17 mouse cellular contexts compared by ENCODE assay signal in the genomic region with DNA sequence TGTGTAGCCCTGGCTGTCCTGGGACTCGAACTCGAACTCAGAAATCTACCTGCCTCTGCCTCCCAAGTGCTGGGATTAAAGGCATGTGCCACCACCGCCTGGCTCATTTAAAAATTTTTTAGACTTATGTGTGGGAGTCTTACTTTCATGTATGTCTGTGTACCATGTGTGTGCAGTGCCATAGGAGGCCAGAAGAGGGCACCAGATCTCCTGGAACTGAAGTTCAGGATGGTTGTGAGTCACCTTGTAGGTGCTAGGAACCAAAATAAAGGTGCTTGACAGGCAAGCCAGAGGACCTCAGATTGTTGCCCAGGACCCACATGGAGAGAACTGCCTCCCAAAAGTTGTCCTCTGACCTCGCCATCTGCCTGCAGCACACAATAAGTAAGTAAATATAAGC. TPM values are rescaled to one million over a fixed set of nuclear protein-coding genes. Genes with fewer than 3 reads are reported as not detected.
DNase-seq lines count a peak whose midpoint lies in the region; ATAC-seq and TF ChIP-seq lines count a peak whose summit lies in the region.
"Had no signal": no experiment of that assay in that cellular context is flagged by ENCODE, and none has a peak within 500 bp of the region (broad histone marks: within the 10 kb centered on the region; RNA-seq: fewer than 3 reads in every experiment).

No protein-coding gene starts in this region.

- peaks cover 8% of the 10 kb centered on the region for H3K36me3 ChIP-seq in kidney, postnatal 0 days (ENCODE audit: insufficient read depth, low read length)

- no peaks in the 10 kb centered on the region for H3K27me3 ChIP-seq in kidney, postnatal 0 days (ENCODE audit: insufficient read depth, low read length)
- H3K27me3 ChIP-seq: embryonic facial prominence, embryonic 15.5 days; neural tube, embryonic 12.5 days had no signal

- H3K9ac ChIP-seq in kidney, postnatal 0 days (ENCODE audit: low read depth, low read length), result no peak overlapping the region
- H3K9ac ChIP-seq: embryonic facial prominence, embryonic 15.5 days; hindbrain, embryonic 14.5 days; midbrain, embryonic 13.5 days; neural tube, embryonic 12.5 days had no signal

- no peak overlapping the region for H3K4me3 ChIP-seq in kidney, postnatal 0 days (replicated peaks; ENCODE audit: low read depth, low read length)
- H3K4me3 ChIP-seq: embryonic facial prominence, embryonic 15.5 days; midbrain, embryonic 13.5 days; neural tube, embryonic 12.5 days had no signal

- H3K4me1 ChIP-seq in kidney, postnatal 0 days (replicated peaks; ENCODE audit: insufficient read depth, low read length), result no peaks in the 10 kb centered on the region
- H3K4me1 ChIP-seq: embryonic facial prominence, embryonic 15.5 days; neural tube, embryonic 12.5 days had no signal

- peak; percentile 24 for DNase-seq in cerebellum, adult 11-12 months
- DNase-seq in kidney, postnatal 0 days (ENCODE audit: low spot score), result no peak
- no peak for DNase-seq in kidney, adult 8-10 months
- peak; percentile 52 for DNase-seq in thymus, postnatal 4 days
- DNase-seq in thymus, postnatal 10 days (ENCODE audit: low spot score in 2 of 2), result no peak
- DNase-seq in embryo, embryonic 10.5 days (ENCODE audit: low spot score), result no peak
- DNase-seq in spleen, postnatal 36 days (ENCODE audit: low spot score in 2 of 2), result no peak
- DNase-seq: kidney, postnatal 14 days; lung, postnatal 14 days had no signal

- ATAC-seq in cerebellum, adult (ENCODE audit: insufficient number of reproducible peaks, low FRiP score, low TSS enrichment), result no peak
- no peak for ATAC-seq in kidney, postnatal 0 days (replicated peaks; ENCODE audit: low FRiP score, low read depth)
- ATAC-seq: midbrain, embryonic 13.5 days had no signal

- H3K9me3 ChIP-seq in kidney, postnatal 0 days (replicated peaks; ENCODE audit: low read length), result no peaks in the 10 kb centered on the region
- H3K9me3 ChIP-seq: embryonic facial prominence, embryonic 15.5 days; neural tube, embryonic 12.5 days had no signal

- WGBS in kidney, postnatal 0 days, result 91% methylated on average over 4 of the region's 4 CpGs

- no peak overlapping the region for H3K27ac ChIP-seq in kidney, postnatal 0 days
- H3K27ac ChIP-seq: embryonic facial prominence, embryonic 15.5 days; hindbrain, embryonic 14.5 days; midbrain, embryonic 13.5 days; neural tube, embryonic 12.5 days had no signal

- TF ChIP-seq CTCF in kidney, postnatal 0 days (IDR thresholded peaks at IDR 0.05; ENCODE audit: low read depth), result peak; percentile 44

- H3K4me2 ChIP-seq in kidney, postnatal 0 days (ENCODE audit: low read length), result no peak overlapping the region
- H3K4me2 ChIP-seq: embryonic facial prominence, embryonic 15.5 days; hindbrain, embryonic 14.5 days; midbrain, embryonic 13.5 days; neural tube, embryonic 12.5 days had no signal

RNA-seq across cellular contexts. Expression of gene Nptxr, which starts 13.8 kb away (rescaled TPM):
- polyA plus RNA-seq in kidney, postnatal 0 days (2015; fragmentation: Nextera tagmentation; extraction: Ambion mirVana), result 1.1 and 1.4 TPM in 2 replicates

RNA-seq across cellular contexts. Expression of gene Npcd, which starts 15.7 kb away (rescaled TPM):
- polyA plus RNA-seq in kidney, postnatal 0 days (2015; fragmentation: Nextera tagmentation; extraction: Ambion mirVana), result 0.28 TPM in 1 of 2 replicates, not detected in the other
- polyA plus RNA-seq: C2C12; heart, postnatal 0 days; thymus, postnatal 0 days had no signal

RNA-seq across cellular contexts. Expression of gene Cbx6, which starts 16.2 kb away (rescaled TPM):
- polyA plus RNA-seq in kidney, postnatal 0 days (2015; fragmentation: Nextera tagmentation; extraction: Ambion mirVana), result 39.0 and 46.6 TPM in 2 replicates

RNA-seq across cellular contexts. Expression of gene Dnal4, which starts 40.7 kb away (rescaled TPM):
- 59.3 and 61.8 TPM in 2 replicates for polyA plus RNA-seq in kidney, postnatal 0 days (2015; fragmentation: Nextera tagmentation; extraction: Ambion mirVana)

Comparison
In these comparisons a context has a peak if more than half of its experiments do, and no peak if none do; other contexts are left out.
1. DNase-seq: peak in cerebellum, adult 11-12 months (single experiment) and thymus, postnatal 4 days (single experiment); none in kidney, postnatal 0 days (single experiment), kidney, adult 8-10 months (0 of 2), thymus, postnatal 10 days (0 of 2), embryo, embryonic 10.5 days (single experiment) and spleen, postnatal 36 days (0 of 2).